Mouse (Mus musculus) kidney, adult 2 months (tissue): ENCODE data around the gene 1110051M20Rik.

ENCODE experiments used
- CTCF ChIP-seq: fragments of 200-500 bp; conservative IDR thresholded peaks from 2 replicates; pipeline ENCODE4 v1.5.1; 2011; ENCODE audit warnings: low read depth, mild to moderate bottlenecking, control low read depth, low read length, moderate library complexity, mixed read lengths; ENCODE audit not compliant: insufficient read depth, insufficient read length
- POLR2A ChIP-seq: fragments of 200-500 bp; IDR thresholded peaks from one replicate; pipeline ENCODE4 v1.6.1; 2011; ENCODE audit warnings: low read depth, low read length, control low read depth

GRCm38 (mm10) chr2:91465934-91466333 lies 21.4 kb upstream of the 1110051M20Rik start:
- TF ChIP-seq CTCF (no peak), POLR2A (no peak)
